Mouse (Mus musculus) gastrocnemius, postnatal 36 days (tissue): ENCODE measurements around the gene Rbfox3. TPM values are rescaled to one million over a fixed set of nuclear protein-coding genes. Genes with fewer than 3 reads are reported as not detected.

Experiments
- DNase-seq, 2 experiments: peaks; one replicate each; pipeline ENCODE4 v3.0.0; 2022
- intact Hi-C: fragments of 180-260 bp; cut with DNase I; formaldehyde crosslinking; loops from one replicate; pipeline ENCODE4 v1.15.1; 2025
- long read RNA-seq, 2 experiments: library from polyadenylated mRNA; stranded (forward); transcript quantifications; one replicate each; pipeline ENCODE4 v2.0.0; 2021
- total RNA-seq, 2 experiments: library from RNA; stranded (reverse); gene quantifications; 2 replicates each; pipeline ENCODE4 v1.2.3; 2021

Gene Rbfox3
- total RNA-seq: under 1 TPM in 1 of 2 experiments, not detected in 1; 0.37 TPM
- long read RNA-seq, experiment 1, partial matches to known transcripts: 0 of 3 reads
- long read RNA-seq, experiment 1, other reads (novel, unspliced or antisense): 3 of 3 reads
- long read RNA-seq, experiment 2, partial matches to known transcripts: 0 of 2 reads
- long read RNA-seq, experiment 2, other reads (novel, unspliced or antisense): 2 of 2 reads

DNA sequence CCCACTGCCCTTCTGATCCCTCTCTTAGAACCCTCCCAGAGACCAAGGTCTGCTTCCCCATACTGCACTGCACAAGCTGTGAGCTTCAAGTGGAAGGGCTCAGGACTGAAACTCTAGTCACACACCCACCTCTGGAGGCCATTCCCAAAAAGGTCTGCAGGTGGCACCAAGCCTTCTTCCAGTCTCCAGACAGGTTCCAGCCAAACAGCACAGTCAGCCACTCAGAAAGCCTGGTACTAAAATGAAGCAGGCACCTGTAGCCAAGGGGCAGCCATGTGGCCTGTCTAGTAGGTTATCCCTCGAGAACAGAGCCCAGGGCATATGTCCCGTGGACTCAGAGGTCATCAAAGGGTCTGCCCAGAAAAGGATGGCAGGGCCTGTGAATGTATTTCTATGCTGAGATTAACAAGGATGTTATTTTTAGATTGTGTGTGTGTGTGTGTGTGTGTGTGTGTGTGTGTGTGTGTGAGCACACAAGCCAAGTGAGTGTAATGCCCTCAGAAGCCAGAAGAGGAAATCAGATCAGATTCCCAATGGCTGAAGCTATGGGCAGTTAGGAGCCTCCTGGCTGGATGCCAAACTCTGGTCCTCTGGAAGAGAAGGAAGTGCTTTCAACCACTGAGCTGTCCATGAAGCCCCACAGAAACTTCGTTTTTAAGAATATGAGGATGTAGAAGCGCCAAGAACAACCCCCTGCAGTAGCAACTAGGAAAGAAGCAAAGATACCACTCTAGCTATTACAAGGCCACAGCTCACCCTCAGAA, at the start of gene Rbfox3:
Gene Rbfox3, minus strand, starts transcription at position 291 of the 764 bp plus-strand sequence.
- no peak for DNase-seq
- intact Hi-C loops: loop anchor here (2.0 kb wide), 1 partner anchor 71 kb away; no protein-coding TSS in a partner anchor

- intact Hi-C loops: no loop called here
- no peak for DNase-seq
These were observed 49.3 kb upstream of the Rbfox3 start for GRCm38 (mm10) chr11:118960649-118961048.

- intact Hi-C loops: no loop called here
These were observed 45.7 kb upstream of the Rbfox3 start for GRCm38 (mm10) chr11:118957070-118957471.

DNA sequence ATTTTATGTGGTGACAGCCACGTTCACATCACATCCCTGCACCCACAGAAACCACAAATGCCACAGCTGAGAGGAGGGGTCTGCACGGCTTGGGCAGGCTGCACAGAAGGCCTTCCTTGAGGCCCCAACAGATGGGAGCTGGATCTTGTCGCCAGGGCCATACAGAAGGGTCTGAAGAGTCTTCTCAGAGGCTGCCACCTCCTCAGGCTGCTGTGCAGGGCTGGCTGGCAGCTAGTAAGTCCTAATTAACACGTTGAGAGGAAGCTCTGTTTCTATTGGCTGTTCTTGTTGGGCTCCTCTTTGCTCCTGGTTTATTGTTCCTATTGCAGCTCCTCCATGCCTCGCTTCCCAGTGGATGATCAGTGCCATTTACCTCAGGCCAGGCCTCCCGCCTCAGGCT, 43.6 kb upstream of the Rbfox3 start:
- intact Hi-C loops: no loop called here
- DNase-seq: no peak

More at GRCm38 (mm10) chr11:118957070-118957471, 45.7 kb upstream of the Rbfox3 start:
- peak; percentile 14 to 40 for DNase-seq

GRCm38 (mm10) chr11:118945868-118946267, 34.5 kb upstream of the Rbfox3 start:
- DNase-seq: no peak
- intact Hi-C loops: no loop called here

DNA sequence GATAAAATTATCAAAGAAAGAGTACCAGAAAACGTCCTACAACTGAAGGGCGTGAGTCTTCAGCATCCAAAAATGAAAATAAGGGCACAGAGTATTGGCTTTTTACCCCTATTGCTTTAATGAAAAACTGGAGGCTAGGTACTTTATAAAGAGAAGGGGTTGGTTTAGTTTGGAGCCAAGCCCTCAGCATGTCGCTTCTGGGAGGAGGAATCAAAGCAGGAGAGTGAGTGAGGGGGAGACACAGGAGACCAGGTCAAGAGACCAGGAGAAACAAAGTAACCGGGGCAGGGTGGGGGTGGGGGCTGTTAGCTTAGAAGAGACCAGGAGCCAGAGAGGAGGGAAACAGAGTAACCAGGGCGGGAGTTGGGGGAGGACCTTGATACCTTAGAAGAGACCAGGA, 29.9 kb upstream of the Rbfox3 start:
- intact Hi-C loops: no loop called here
- no peak for DNase-seq

- intact Hi-C loops: no loop called here
- no peak for DNase-seq
These were observed 29.1 kb upstream of the Rbfox3 start for GRCm38 (mm10) chr11:118940539-118940938.

- no peak for DNase-seq
- intact Hi-C loops: no loop called here
These were observed 28.3 kb upstream of the Rbfox3 start for GRCm38 (mm10) chr11:118939731-118940130.

DNA sequence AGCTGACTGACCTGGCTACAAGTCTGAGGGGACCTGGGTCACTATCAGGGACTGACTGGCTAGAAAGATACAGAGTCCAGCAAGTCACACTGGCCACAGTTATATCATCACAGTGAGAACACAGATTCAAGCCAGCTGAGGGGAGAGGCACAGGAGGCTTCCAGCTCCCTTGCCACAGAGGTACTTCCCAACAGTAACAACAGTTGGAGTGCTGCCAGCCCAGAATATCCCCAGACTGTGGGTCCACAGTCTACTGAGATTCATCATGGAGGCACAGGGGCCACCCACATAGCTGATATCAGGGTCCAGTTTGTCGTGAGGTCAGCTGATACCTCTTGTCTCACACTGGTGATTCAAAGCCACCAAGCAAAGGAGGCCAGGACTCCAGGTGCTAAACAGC, 23.5 kb upstream of the Rbfox3 start:
- DNase-seq: no peak
- intact Hi-C loops: no loop called here

DNA sequence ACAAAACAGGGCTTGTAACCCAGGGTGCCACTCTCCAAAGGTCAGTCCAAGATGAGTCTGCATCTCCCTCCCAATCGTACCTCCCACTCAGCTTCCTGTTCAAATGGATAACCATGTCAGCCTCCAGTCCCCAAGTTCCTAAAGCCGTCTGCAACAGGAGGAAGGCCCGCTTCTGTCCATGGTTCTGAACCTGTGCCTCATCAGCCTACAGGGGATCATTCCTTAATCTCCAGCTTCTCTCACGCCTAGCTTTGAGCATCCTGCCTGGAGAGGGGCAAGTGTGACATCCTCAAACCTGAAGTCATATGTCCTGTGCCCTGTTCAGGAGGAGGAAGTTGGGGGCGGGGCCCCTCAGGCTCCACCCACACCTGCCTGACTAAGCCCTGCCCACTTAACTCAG, 15.7 kb upstream of the Rbfox3 start:
- intact Hi-C loops: no loop called here
- no peak for DNase-seq

DNA sequence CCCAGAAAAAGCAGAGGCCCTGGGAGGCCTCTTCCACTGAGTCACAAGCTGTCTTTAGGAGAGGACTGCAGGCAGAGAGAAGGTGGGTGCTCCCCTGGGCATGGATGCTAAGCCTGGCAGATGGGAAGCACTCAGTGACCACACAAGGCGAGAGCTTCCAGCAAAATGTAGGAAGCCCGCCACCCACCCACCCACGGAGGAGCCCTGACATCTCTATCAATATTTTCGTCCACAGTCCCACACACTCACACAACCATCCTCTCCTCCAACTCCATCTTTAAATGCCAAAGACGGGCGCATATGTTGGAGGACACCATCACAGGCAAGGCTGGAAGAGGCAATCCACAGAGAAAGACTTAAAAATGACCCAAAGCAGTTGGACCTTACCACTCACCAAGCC, 10.5 kb upstream of the Rbfox3 start:
- intact Hi-C loops: no loop called here
- DNase-seq: no peak

GRCm38 (mm10) chr11:118916423-118917030, 5.1 kb upstream of the Rbfox3 start:
- intact Hi-C loops: no loop called here
- DNase-seq: no peak

DNA sequence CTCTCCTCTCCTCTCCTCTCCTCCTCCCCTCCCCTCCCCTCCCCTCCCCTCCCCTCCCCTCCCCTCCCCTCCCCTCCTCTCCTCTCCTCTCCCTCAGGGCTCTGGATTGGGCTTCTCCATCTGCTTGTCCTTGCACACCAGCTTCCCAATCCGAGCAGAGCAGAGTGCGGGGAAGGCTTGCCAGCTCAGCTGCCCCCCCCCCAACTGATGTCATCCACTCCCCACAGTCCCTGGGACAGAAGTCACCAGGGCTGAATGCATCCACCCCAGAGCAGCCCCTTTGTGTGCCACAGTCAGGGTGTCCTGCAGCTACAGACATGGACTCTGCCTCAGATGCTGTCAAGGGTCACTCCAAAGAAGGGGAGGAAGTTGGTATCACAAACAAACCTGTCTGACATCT, 4.5 kb upstream of the Rbfox3 start:
- intact Hi-C loops: no loop called here
- DNase-seq: no peak

DNA sequence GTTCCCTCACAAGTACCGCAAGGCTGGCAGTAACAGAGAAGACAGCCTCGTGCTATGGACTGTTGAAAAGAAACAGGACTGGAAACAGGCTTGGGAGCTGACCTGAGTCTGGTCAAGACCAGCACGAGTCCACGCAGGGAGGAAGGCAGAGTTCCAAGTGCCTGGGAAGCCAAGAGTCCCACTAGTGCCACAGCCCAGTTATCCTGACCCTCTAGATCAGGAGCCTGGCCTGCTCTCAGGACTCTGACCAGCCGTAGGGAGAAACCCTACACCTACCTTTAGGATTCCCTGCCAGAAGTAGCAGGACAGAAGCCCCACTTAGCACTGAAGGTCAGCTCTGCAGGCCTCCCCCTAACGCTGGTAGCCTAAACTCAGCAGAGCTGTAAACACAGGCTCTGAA, 1.3 kb upstream of the Rbfox3 start:
- intact Hi-C loops: no loop called here

DNA sequence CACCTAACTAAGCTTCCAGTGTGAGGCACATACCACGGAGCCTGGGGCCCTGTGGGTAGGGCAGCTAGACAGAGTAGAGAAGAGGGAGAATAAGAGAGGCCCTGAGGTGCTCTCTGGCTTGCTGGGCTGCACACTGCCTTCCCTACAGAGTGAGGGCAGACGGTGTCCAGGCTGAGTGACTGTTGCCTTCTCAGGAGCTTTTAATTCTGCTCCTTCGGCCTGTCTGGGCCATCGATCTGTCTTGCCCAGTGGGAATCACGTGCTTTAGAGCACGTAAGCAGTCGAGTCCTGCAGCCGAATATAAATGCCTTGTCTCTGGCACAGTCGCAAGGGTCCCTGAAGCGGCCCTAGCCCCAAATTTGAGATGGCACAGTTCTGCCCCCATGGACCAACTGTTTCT, 641 bp downstream of the Rbfox3 start:
- DNase-seq: no peak
- intact Hi-C loops: loop anchor here (2.0 kb wide), 1 partner anchor 72 kb away; no protein-coding TSS in a partner anchor

More for the DNA sequence above, 1.3 kb upstream of the Rbfox3 start:
- no peak for DNase-seq

GRCm38 (mm10) chr11:118909814-118910201, 1.6 kb downstream of the Rbfox3 start:
- no peak for DNase-seq
- intact Hi-C loops: loop anchor here (2.0 kb wide), 1 partner anchor 73 kb away; no protein-coding TSS in a partner anchor

GRCm38 (mm10) chr11:118908981-118909813, 2.2 kb downstream of the Rbfox3 start:
- intact Hi-C loops: no loop called here
- no peak for DNase-seq

DNA sequence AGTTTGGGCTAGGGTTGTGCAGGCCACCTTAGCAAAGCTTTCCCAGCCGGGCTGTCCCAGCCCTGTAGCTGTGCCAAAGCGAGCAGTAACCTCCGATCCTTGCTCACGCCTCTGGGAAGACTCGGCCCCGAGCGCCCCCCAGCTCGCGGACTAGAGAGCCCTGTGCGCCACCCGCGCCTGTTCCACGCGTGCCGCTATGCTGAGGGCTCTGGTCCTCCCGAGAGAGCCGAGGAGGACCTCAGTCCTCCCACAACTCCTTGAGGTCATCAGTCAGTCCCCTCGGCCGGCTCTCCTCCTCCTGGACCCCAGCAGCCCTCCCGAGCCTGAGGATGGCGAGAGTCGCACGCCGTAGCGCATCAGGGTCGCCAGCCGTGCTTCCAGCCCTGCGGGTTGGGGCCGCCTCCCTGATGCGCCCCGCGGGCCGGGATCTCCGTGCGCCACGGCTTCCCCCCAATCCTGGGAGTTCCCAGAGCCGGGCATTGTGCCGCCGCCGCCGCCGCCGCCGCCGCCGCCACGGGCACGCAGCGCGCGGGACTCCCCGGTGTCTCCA, 2.9 kb downstream of the Rbfox3 start:
- no peak for DNase-seq
- intact Hi-C loops: no loop called here

DNA sequence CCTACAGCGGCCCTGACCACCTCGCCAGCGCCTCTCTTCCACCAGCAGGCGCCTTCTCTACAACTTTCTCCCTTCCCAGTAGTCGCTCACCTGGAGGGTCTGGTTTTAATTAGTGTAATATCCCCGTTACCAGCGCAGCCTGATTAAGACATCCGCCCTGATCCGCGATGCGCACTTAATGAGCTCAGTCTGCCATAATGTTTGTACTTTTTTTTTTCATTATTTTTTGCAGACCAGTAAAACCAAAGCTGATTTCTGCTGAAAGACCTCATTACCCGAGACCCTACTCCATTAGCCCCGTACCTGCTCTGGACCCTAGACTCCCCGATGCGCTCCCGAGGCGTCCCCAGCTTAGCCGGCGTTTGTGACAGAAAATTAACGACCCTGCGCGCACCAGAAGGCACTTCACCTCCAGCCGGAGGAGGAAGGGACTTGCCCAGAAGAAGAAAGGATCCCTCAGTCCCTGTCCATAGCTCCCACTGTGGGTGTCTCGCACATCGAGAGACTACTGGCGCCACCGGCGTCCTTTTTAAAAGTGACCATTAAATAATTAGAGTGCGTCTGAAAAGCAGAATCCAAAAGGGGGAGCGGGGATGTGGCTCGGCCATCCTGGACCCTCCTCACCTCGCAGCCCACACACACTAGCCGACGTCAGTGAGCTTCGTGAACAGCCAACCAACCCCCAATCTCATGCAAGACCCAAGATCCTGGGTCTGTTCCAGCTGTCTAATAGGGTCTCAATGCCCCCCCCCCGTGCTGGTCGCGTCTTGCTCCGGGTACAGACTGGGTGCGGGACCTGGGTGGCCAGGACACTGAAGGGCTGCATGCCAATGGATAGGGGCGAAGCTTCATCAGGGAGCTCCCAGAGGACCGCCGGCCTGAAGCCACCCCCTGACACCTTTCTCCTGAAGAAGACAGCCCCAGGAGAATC, 3.7 kb downstream of the Rbfox3 start:
- DNase-seq: no peak
- intact Hi-C loops: no loop called here
